Mouse (Mus musculus): Measurements from ENCODE around the gene Asgr1. TPM values are rescaled to one million over a fixed set of nuclear protein-coding genes. Genes with fewer than 3 reads are reported as not detected.
"Not testable (repeated sequence)": the region's sequence is repeated elsewhere in the genome, so short reads cannot be mapped to it uniquely, and the experiment has no call there.

The Asgr1 gene
- total and polyA plus RNA-seq, 3 experiments = not detected

- WGBS = 63% methylated on average over 3 of the region's 3 CpGs
- no peak for DNase-seq
- H3K36me3 ChIP-seq (ENCODE audit: control insufficient read depth, insufficient read depth, low read length) = no peaks in the 10 kb centered on the region
- H3K4me1 ChIP-seq (ENCODE audit: control insufficient read depth, insufficient read depth, low read length) = peaks cover 5% of the 10 kb centered on the region
- H3K9ac ChIP-seq (ENCODE audit: low read depth, low read length) = no peak overlapping the region
- TF ChIP-seq POLR2A (IDR thresholded peaks at IDR 0.05; ENCODE audit: insufficient read depth, low read depth, low read length) = no peak
- TF ChIP-seq EP300 (IDR thresholded peaks at IDR 0.05; ENCODE audit: insufficient read depth, low read depth, low read length) = no peak
- no peak for TF ChIP-seq CTCF (IDR thresholded peaks at IDR 0.05)
- no peak overlapping the region for H3K4me3 ChIP-seq
- intact Hi-C loops (cut with DNase I) = no loop called here
- no peak overlapping the region for H3K27ac ChIP-seq
- H3K79me2 ChIP-seq (replicated peaks; ENCODE audit: control insufficient read depth, insufficient read depth, low read length) = no peaks in the 10 kb centered on the region
- no peaks in the 10 kb centered on the region for H3K27me3 ChIP-seq (ENCODE audit: control insufficient read depth, insufficient read depth, low read length)
Measured at GRCm38 (mm10) chr11:70013408-70013807, 40.5 kb upstream of the Asgr1 start.

- DNase-seq = no peak
Measured at GRCm38 (mm10) chr11:70014051-70014450, 39.8 kb upstream of the Asgr1 start.

GRCm38 (mm10) chr11:70014880-70015558, 38.9 kb upstream of the Asgr1 start, which contains the start of gene Acadvl:
Acadvl (minus strand) TSS chr11:70015411.
- Histone ChIP-seq H3K27me3 (ENCODE audit: control insufficient read depth, insufficient read depth, low read length) (no peaks in the 10 kb centered on the region), H3K79me2 (replicated peaks; ENCODE audit: control insufficient read depth, insufficient read depth, low read length) (no peaks in the 10 kb centered on the region), H3K27ac (peak within 1 kb of the TSS; percentile 97), H3K4me3 (peak within 1 kb of the TSS; percentile 71), H3K36me3 (ENCODE audit: control insufficient read depth, insufficient read depth, low read length) (no peaks in the 10 kb centered on the region), H3K9ac (ENCODE audit: low read depth, low read length) (peak within 1 kb of the TSS; percentile 86), H3K4me1 (ENCODE audit: control insufficient read depth, insufficient read depth, low read length) (peaks cover 5% of the 10 kb centered on the region)
- intact Hi-C loops (cut with DNase I) = loop anchor here (2.0 kb wide), 1 partner anchor 14 kb away; the partner anchor contains the start of gene Dvl2
- under 1% methylated on average over 35 of the region's 35 CpGs for WGBS
- peak; percentile 69 for TF ChIP-seq CTCF (IDR thresholded peaks at IDR 0.05)
- peak; percentile 97 for TF ChIP-seq POLR2A (IDR thresholded peaks at IDR 0.05; ENCODE audit: insufficient read depth, low read depth, low read length)
- 0 out of 2 replicates have a peak, but pooled peaks have one; percentile 10 for TF ChIP-seq EP300 (IDR thresholded peaks at IDR 0.05; ENCODE audit: insufficient read depth, low read depth, low read length)
- DNase-seq = peak; percentile 90 to 92

More at GRCm38 (mm10) chr11:70014051-70014450, 39.8 kb upstream of the Asgr1 start:
- H3K27me3 ChIP-seq (ENCODE audit: control insufficient read depth, insufficient read depth, low read length) = no peaks in the 10 kb centered on the region
- TF ChIP-seq EP300 (IDR thresholded peaks at IDR 0.05; ENCODE audit: insufficient read depth, low read depth, low read length) = no peak
- TF ChIP-seq POLR2A (IDR thresholded peaks at IDR 0.05; ENCODE audit: insufficient read depth, low read depth, low read length) = no peak
- no peak for TF ChIP-seq CTCF (IDR thresholded peaks at IDR 0.05)
- no peak overlapping the region for H3K9ac ChIP-seq (ENCODE audit: low read depth, low read length)
- intact Hi-C loops (cut with DNase I) = loop anchor here (2.0 kb wide), 1 partner anchor 13 kb away; the partner anchor contains the start of gene Dvl2
- peak overlapping the region; percentile 71 for H3K4me3 ChIP-seq
- peaks cover 5% of the 10 kb centered on the region for H3K4me1 ChIP-seq (ENCODE audit: control insufficient read depth, insufficient read depth, low read length)
- H3K36me3 ChIP-seq (ENCODE audit: control insufficient read depth, insufficient read depth, low read length) = no peaks in the 10 kb centered on the region
- H3K27ac ChIP-seq = peak overlapping the region; percentile 97
- H3K79me2 ChIP-seq (replicated peaks; ENCODE audit: control insufficient read depth, insufficient read depth, low read length) = no peaks in the 10 kb centered on the region
- WGBS = 53% methylated on average over 5 of the region's 5 CpGs

- WGBS = 60% methylated on average over 6 of the region's 6 CpGs
- no peak for TF ChIP-seq EP300 (IDR thresholded peaks at IDR 0.05; ENCODE audit: insufficient read depth, low read depth, low read length)
- TF ChIP-seq POLR2A (IDR thresholded peaks at IDR 0.05; ENCODE audit: insufficient read depth, low read depth, low read length) = no peak
- no peak for TF ChIP-seq CTCF (IDR thresholded peaks at IDR 0.05)
- Histone ChIP-seq H3K27ac (no peak overlapping the region; the same call in 1 of the 2 replicates), H3K27me3 (ENCODE audit: control insufficient read depth, insufficient read depth, low read length) (no peaks in the 10 kb centered on the region), H3K4me1 (ENCODE audit: control insufficient read depth, insufficient read depth, low read length) (peaks cover 6% of the 10 kb centered on the region), H3K79me2 (replicated peaks; ENCODE audit: control insufficient read depth, insufficient read depth, low read length) (no peaks in the 10 kb centered on the region), H3K36me3 (ENCODE audit: control insufficient read depth, insufficient read depth, low read length) (no peaks in the 10 kb centered on the region), H3K9ac (ENCODE audit: low read depth, low read length) (no peak overlapping the region), H3K4me3 (no peak overlapping the region)
- no peak for DNase-seq
- intact Hi-C loops (cut with DNase I) = loop anchor here (2.0 kb wide), 1 partner anchor 15 kb away; the partner anchor contains the start of gene Dvl2
Measured at GRCm38 (mm10) chr11:70015677-70016076, 38.2 kb upstream of the Asgr1 start.

- H3K9ac ChIP-seq (ENCODE audit: low read depth, low read length); H3K4me1 ChIP-seq (ENCODE audit: control insufficient read depth, insufficient read depth, low read length); H3K36me3 ChIP-seq (ENCODE audit: control insufficient read depth, insufficient read depth, low read length); H3K4me3 ChIP-seq; H3K79me2 ChIP-seq (replicated peaks; ENCODE audit: control insufficient read depth, insufficient read depth, low read length); intact Hi-C loops (cut with DNase I); H3K27ac ChIP-seq; DNase-seq; H3K27me3 ChIP-seq (ENCODE audit: control insufficient read depth, insufficient read depth, low read length): not testable (repeated sequence)
- 71% methylated on average over 2 of the region's 2 CpGs for WGBS
Measured at GRCm38 (mm10) chr11:70016177-70016576, 37.7 kb upstream of the Asgr1 start.

- WGBS = 68% methylated on average over 3 of the region's 3 CpGs
- no peak for DNase-seq
- no peaks in the 10 kb centered on the region for H3K36me3 ChIP-seq (ENCODE audit: control insufficient read depth, insufficient read depth, low read length)
- H3K9ac ChIP-seq (ENCODE audit: low read depth, low read length) = no peak within 1 kb of the TSS
- intact Hi-C loops (cut with DNase I) = no loop called here
- H3K4me1 ChIP-seq (ENCODE audit: control insufficient read depth, insufficient read depth, low read length) = peaks cover 6% of the 10 kb centered on the region
- TF ChIP-seq POLR2A (IDR thresholded peaks at IDR 0.05; ENCODE audit: insufficient read depth, low read depth, low read length) (no peak), EP300 (IDR thresholded peaks at IDR 0.05; ENCODE audit: insufficient read depth, low read depth, low read length) (no peak), CTCF (IDR thresholded peaks at IDR 0.05) (no peak)
- no peaks in the 10 kb centered on the region for H3K27me3 ChIP-seq (ENCODE audit: control insufficient read depth, insufficient read depth, low read length)
- peak within 1 kb of the TSS; percentile 62 for H3K27ac ChIP-seq
- H3K79me2 ChIP-seq (replicated peaks; ENCODE audit: control insufficient read depth, insufficient read depth, low read length) = no peaks in the 10 kb centered on the region
- no peak within 1 kb of the TSS for H3K4me3 ChIP-seq
Measured at GRCm38 (mm10) chr11:70016669-70017068, 37.2 kb upstream of the Asgr1 start, which contains the start of gene Dlg4. Dlg4 (plus strand) TSS chr11:70016942.

All from heart, adult 2 months (tissue).